Mouse (Mus musculus): ENCODE data around the gene Rimkla. TPM values are rescaled to one million over a fixed set of nuclear protein-coding genes. Genes with fewer than 3 reads are reported as not detected.

Gene Rimkla
- polyA plus RNA-seq, 1 experiment from 2014 or later, result 4.1 TPM

DNA sequence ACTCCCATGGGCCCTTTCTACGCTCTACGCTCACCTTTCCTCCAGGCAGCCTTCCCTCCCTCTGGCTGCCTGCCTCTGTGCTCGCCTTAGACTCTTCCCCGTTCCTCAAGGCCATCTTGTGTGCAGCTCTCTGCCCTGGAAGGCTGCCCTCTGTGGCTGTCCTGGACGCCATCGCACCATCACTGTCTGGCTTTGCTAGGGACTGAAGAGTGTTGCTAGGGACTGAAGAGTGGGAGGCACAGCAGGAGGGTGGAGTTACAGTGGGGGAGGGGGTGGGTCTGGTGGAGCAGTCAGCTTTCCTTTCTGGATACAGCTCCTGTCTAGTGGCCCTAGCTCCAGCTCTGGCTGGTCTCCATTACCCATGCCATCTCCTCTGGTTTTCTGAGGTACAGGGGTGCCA is 49.9 kb downstream of the Rimkla start:
- Histone ChIP-seq H3K9ac (no peak overlapping the region), H3K4me1 (peaks cover 5% of the 10 kb centered on the region; the same call in 1 of the 2 replicates), H3K4me2 (no peak overlapping the region), H3K27me3 (replicated peaks) (no peaks in the 10 kb centered on the region), H3K36me3 (no peaks in the 10 kb centered on the region), H3K4me3 (no peak overlapping the region), H3K27ac (replicated peaks) (no peak overlapping the region), H3K9me3 (no peaks in the 10 kb centered on the region)
- ATAC-seq (ENCODE audit: extremely low read depth, insufficient number of reproducible peaks, low FRiP score, low TSS enrichment), result no peak
- WGBS, result 50% methylated on average over 6 of the region's 6 CpGs

DNA sequence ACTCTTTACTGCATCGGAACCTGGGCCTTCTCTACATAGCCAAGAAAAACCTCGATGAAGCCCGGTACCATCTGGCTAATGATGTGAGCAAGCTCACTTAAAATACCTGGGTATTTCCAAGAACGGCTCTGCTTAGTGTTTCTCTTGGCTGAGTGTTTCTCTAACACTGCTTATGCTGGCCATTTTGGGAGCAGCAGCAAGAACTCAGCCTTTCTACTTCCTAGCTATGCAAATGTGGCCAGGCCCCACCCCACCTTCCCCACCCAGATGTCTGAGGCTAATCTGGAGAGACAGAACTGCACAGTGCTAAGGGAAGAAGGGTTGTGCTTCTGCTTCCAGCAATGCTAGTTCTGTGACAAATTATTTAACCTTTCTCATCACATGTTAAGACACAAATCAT is 50.6 kb downstream of the Rimkla start:
- WGBS, result 83% methylated on average over 4 of the region's 4 CpGs
- no peak overlapping the region for H3K27ac ChIP-seq (replicated peaks)
- H3K4me3 ChIP-seq, result no peak overlapping the region

DNA sequence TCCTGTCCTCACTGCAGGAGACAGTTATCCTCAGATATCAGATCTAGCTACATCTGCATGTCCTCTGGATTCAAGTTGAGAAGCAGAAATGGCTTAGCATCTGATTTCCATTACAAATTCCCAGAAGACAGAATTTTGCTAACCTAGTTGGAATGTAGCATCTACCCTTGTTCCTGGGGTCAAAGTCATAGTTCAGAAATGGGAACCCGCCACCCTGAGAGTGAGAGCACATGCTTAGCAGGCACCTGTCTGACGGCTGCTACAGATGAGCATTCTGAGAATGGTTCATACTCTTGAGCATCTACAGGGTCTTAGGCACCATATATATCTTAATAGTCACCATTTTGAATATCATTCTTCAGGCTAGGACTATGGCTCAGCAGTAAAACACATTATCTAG is 54.5 kb downstream of the Rimkla start:
- Histone ChIP-seq H3K9ac (no peak overlapping the region), H3K9me3 (peaks cover 9% of the 10 kb centered on the region), H3K27ac (replicated peaks) (no peak overlapping the region), H3K4me3 (no peak overlapping the region), H3K4me2 (no peak overlapping the region), H3K36me3 (no peaks in the 10 kb centered on the region), H3K27me3 (replicated peaks) (0 out of 2 replicates have a peak, but pooled peaks cover 6% of the 10 kb centered on the region), H3K4me1 (peaks cover 5% of the 10 kb centered on the region; the same call in 1 of the 2 replicates)
- WGBS, result 74% methylated on average over 2 of the region's 2 CpGs
- ATAC-seq (ENCODE audit: extremely low read depth, insufficient number of reproducible peaks, low FRiP score, low TSS enrichment), result no peak

More for the DNA sequence above, 50.6 kb downstream of the Rimkla start:
- Histone ChIP-seq H3K27me3 (replicated peaks) (no peaks in the 10 kb centered on the region), H3K36me3 (no peaks in the 10 kb centered on the region), H3K9ac (no peak overlapping the region), H3K4me2 (no peak overlapping the region), H3K9me3 (no peaks in the 10 kb centered on the region), H3K4me1 (peaks cover 5% of the 10 kb centered on the region; the same call in 1 of the 2 replicates)
- ATAC-seq (ENCODE audit: extremely low read depth, insufficient number of reproducible peaks, low FRiP score, low TSS enrichment), result no peak

DNA sequence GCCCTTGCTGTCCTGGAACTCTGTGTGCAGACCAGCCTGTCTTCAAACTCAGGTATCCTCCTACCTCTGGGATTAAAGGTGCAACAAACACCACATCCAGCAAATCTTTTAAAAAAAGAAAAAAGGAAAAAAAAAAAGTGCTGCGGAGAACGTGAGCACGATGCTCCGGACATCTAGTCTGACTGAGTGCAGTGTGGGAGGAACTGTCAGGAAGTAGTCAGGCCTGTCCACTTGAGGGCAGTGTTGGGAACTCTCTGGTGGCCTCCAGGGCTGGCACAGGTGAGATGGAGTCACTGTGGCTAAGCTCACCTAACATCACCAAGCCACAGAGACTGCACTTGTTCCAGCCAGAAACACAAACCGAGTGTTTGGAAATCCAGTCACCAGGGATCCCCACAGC is 61.8 kb downstream of the Rimkla start:
- 25% methylated on average over 5 of the region's 5 CpGs for WGBS
- H3K4me2 ChIP-seq, result peak overlapping the region; percentile 18; the same call in 1 of the 2 replicates

DNA sequence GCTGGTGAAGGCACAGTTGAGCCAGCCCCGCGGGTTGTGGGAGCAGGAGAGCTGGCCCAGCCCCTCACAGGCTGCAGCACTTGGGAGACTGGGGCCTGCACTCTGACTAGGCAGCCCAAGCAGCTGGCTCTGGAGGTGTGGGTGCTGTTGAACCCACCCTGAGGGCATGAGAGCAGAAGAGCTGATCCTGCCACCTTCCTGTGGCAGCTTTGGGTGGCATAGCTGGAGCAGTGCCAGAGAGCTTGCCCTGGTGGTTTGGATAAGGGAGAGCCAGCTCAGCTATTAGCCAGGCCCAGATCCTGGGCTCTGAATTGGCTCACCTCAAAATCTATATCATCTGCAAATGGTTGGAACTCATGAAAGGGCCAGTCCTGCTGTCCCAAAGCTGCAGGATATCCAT is 64.7 kb downstream of the Rimkla start:
- Histone ChIP-seq H3K4me2 (no peak overlapping the region), H3K9me3 (no peaks in the 10 kb centered on the region), H3K9ac (no peak overlapping the region), H3K27ac (replicated peaks) (no peak overlapping the region), H3K4me1 (peaks cover 7% of the 10 kb centered on the region), H3K4me3 (no peak overlapping the region), H3K36me3 (no peaks in the 10 kb centered on the region), H3K27me3 (replicated peaks) (no peaks in the 10 kb centered on the region)
- WGBS, result 48% methylated on average over 2 of the region's 2 CpGs
- ATAC-seq (ENCODE audit: extremely low read depth, insufficient number of reproducible peaks, low FRiP score, low TSS enrichment), result no peak

More for the DNA sequence above, 61.8 kb downstream of the Rimkla start:
- H3K27ac ChIP-seq (replicated peaks), result no peak overlapping the region
- no peak for ATAC-seq (ENCODE audit: extremely low read depth, insufficient number of reproducible peaks, low FRiP score, low TSS enrichment)
- H3K36me3 ChIP-seq, result no peaks in the 10 kb centered on the region
- H3K9me3 ChIP-seq, result peaks cover 4% of the 10 kb centered on the region
- no peaks in the 10 kb centered on the region for H3K4me1 ChIP-seq
- H3K27me3 ChIP-seq (replicated peaks), result 0 out of 2 replicates have a peak, but pooled peaks cover 6% of the 10 kb centered on the region
- H3K9ac ChIP-seq, result no peak overlapping the region
- no peak overlapping the region for H3K4me3 ChIP-seq

DNA sequence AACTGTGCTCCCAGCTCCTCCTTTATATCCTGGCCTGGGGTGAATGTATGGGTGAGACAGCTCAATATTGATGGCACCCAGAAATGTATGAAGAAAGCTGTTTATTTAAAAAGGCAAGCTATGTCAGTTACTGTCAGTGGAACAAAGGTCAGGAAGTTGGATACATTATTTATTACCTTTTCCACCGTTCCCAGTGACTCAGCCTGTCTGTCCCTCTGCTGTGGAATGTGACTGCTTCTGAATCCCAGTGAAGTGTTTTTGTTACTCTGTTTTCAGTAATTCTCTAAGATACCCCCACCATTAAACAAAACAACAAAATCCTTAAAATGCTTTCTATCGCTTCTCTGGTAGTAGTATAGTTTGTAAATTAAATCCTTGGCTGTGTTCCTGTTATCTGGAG is 66.8 kb downstream of the Rimkla start:
- Histone ChIP-seq H3K9ac (no peak overlapping the region), H3K4me2 (no peak overlapping the region), H3K36me3 (no peaks in the 10 kb centered on the region), H3K4me1 (peaks cover 18% of the 10 kb centered on the region), H3K9me3 (no peaks in the 10 kb centered on the region), H3K4me3 (no peak overlapping the region), H3K27ac (replicated peaks) (no peak overlapping the region), H3K27me3 (replicated peaks) (no peaks in the 10 kb centered on the region)
- 53% methylated on average over 2 of the region's 2 CpGs for WGBS
- no peak for ATAC-seq (ENCODE audit: extremely low read depth, insufficient number of reproducible peaks, low FRiP score, low TSS enrichment)

DNA sequence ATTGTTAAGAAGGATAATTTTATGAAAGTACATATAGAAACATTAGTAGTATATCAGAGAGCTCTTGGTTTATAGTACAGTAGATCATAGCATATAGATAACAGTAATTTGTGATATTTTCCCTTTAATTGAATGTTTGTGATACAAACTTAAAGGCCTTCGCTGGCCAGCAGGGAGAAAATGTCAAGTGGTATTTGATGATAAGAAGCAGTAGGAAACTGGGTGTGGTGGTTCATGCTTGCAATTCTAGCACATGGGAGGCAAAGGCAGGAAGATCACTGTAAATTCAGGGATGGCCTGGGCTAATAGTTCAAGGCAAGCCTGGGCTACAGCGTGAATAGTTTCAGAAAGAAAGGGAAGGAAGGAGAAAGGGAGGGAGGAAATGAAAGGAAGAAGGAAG is 67.4 kb downstream of the Rimkla start:
- ATAC-seq (ENCODE audit: extremely low read depth, insufficient number of reproducible peaks, low FRiP score, low TSS enrichment), result no peak
- Histone ChIP-seq H3K4me1 (peaks cover 20% of the 10 kb centered on the region), H3K27me3 (replicated peaks) (no peaks in the 10 kb centered on the region), H3K4me3 (no peak overlapping the region), H3K4me2 (no peak overlapping the region), H3K36me3 (peaks cover 4% of the 10 kb centered on the region; the same call in 1 of the 2 replicates), H3K9ac (no peak overlapping the region), H3K27ac (replicated peaks) (no peak overlapping the region), H3K9me3 (no peaks in the 10 kb centered on the region)
- 64% methylated on average over 2 of the region's 2 CpGs for WGBS

DNA sequence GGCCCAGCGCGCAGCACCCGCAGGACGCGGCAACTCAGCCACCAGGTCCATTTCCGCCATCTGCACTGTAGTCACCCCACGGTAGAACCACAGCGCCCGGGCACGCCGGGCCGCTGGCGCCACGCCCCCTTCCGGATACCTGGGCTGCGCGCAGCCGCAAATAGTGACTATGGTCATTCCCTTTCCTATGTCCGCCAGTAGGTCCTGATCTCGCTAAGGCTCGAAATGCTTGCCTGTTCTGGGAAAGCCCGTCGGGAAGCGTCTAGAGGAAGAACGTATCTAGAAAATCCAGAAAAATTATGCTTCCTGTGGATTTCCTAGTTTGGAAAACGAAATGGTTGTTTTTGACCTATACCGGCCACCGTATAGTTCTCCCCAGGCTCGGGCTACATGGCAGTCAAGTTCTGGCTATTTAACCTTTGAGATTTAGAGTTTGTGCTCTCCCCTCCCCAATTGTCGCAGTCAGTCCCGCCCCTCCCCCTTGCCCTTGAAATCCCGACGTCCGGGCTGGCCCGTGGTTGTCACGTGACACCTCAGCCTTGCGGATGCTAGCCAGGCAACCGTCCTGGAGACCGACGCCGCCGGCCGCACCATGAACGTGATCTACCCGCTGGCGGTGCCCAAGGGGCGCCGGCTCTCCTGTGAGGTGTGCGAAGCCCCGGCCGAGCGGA is 70.0 kb downstream of the Rimkla start, which contains the start of the genes Ppcs and Zmynd12:
TSS of gene Ppcs (minus strand) at position 127 of the 671 bp plus-strand sequence.
TSS of gene Zmynd12 (plus strand) at position 521 of the 671 bp plus-strand sequence.
- H3K36me3 ChIP-seq, result peaks cover 18% of the 10 kb centered on the region
- H3K4me2 ChIP-seq, result peak within 1 kb of the TSS; percentile 86
- H3K9me3 ChIP-seq, result no peaks in the 10 kb centered on the region
- WGBS, result under 1% methylated on average over 52 of the region's 52 CpGs
- H3K9ac ChIP-seq, result peak within 1 kb of the TSS; percentile 91
- H3K4me3 ChIP-seq, result peak within 1 kb of the TSS; percentile 71
- H3K27me3 ChIP-seq (replicated peaks), result no peaks in the 10 kb centered on the region
- peaks cover 33% of the 10 kb centered on the region for H3K4me1 ChIP-seq
- peak; percentile 88 for ATAC-seq (ENCODE audit: extremely low read depth, insufficient number of reproducible peaks, low FRiP score, low TSS enrichment)
- H3K27ac ChIP-seq (replicated peaks), result peak within 1 kb of the TSS; percentile 92

DNA sequence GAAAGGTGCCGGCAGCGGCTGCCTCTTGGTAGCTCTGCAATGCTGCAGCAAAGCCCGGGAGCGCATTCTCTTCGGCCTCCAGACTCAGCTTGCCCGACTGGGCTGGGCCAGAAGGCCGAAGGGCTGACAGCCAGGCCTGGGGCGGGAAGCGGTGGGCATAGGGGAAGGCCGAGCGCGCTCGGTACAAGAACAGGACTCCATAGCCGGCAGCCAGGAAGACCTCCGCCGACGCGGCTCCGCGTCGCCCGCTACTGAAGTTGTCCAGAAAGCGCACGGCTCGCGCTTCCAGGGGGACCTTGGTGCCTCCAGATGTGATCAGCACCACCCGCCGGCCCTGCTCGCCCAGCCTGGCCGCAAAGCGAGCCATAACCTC is 70.5 kb downstream of the Rimkla start:
- H3K27me3 ChIP-seq (replicated peaks), result no peaks in the 10 kb centered on the region
- WGBS, result under 1% methylated on average over 31 of the region's 31 CpGs
- no peaks in the 10 kb centered on the region for H3K9me3 ChIP-seq
- H3K4me2 ChIP-seq, result peak overlapping the region; percentile 86
- peak overlapping the region; percentile 91 for H3K9ac ChIP-seq
- peak overlapping the region; percentile 92 for H3K27ac ChIP-seq (replicated peaks)
- H3K36me3 ChIP-seq, result peaks cover 18% of the 10 kb centered on the region
- H3K4me3 ChIP-seq, result peak overlapping the region; percentile 71
- peak; percentile 52; the same call in 1 of the 2 replicates for ATAC-seq (ENCODE audit: extremely low read depth, insufficient number of reproducible peaks, low FRiP score, low TSS enrichment)
- peaks cover 36% of the 10 kb centered on the region for H3K4me1 ChIP-seq

DNA sequence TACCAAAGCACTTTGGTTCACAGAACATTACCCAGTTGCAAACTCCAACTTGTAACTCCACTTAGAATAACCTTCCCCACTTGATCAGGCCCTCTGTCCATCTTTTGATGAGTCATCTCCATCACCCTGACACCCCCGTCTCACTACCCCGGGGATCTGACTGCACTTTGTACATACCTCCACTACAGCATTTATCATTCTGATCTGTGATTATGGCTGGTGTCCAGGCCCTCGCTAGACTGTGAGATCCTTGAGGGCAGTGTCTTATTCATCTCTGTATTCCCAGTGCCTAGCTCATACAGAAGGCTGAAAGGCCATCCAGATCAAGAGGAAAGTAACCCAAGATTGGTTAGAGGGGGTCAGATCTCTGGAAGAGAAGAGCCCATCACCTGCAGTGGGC is 71.2 kb downstream of the Rimkla start:
- peak overlapping the region; percentile 86 for H3K4me2 ChIP-seq
- H3K27me3 ChIP-seq (replicated peaks), result no peaks in the 10 kb centered on the region
- H3K4me3 ChIP-seq, result peak overlapping the region; percentile 71
- peaks cover 36% of the 10 kb centered on the region for H3K4me1 ChIP-seq
- no peaks in the 10 kb centered on the region for H3K9me3 ChIP-seq
- WGBS, result 26% methylated on average over 3 of the region's 3 CpGs
- peak overlapping the region; percentile 91 for H3K9ac ChIP-seq
- 0 out of 2 replicates have a peak overlapping the region, but pooled peaks have one; percentile 92 for H3K27ac ChIP-seq (replicated peaks)
- no peak for ATAC-seq (ENCODE audit: extremely low read depth, insufficient number of reproducible peaks, low FRiP score, low TSS enrichment)
- peaks cover 18% of the 10 kb centered on the region for H3K36me3 ChIP-seq

DNA sequence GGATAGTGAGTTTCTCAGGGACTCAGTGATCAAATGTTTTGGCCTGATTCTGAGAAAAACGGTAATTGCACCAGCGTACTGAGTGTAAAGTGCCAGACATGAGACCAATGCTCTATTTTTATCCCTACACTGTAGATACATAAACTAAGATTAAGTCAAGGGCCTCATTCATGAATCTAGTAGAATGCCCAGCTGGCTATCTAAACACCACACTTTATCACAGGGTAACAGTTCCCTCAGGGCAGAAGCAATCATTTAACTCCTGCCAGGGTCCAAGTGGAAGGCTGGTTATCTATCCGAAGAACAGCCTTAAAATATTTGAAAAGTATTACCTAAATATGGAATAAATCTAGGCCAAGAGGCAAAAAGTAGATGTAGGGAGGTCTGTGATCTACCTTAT is 74.5 kb downstream of the Rimkla start:
- H3K9me3 ChIP-seq, result no peaks in the 10 kb centered on the region
- 50% methylated on average over 3 of the region's 3 CpGs for WGBS
- H3K4me1 ChIP-seq, result peaks cover 36% of the 10 kb centered on the region
- no peak overlapping the region for H3K9ac ChIP-seq
- H3K4me3 ChIP-seq, result no peak overlapping the region
- 0 out of 2 replicates have a peak overlapping the region, but pooled peaks have one; percentile 1 for H3K4me2 ChIP-seq
- ATAC-seq (ENCODE audit: extremely low read depth, insufficient number of reproducible peaks, low FRiP score, low TSS enrichment), result no peak
- no peaks in the 10 kb centered on the region; the same call in 1 of the 2 replicates for H3K27me3 ChIP-seq (replicated peaks)
- H3K27ac ChIP-seq (replicated peaks), result peak overlapping the region; percentile 36; the same call in 1 of the 2 replicates
- peaks cover 18% of the 10 kb centered on the region for H3K36me3 ChIP-seq

All from heart, embryonic 13.5 days (tissue).